Mouse (Mus musculus) c-Kit-negative CD71-positive TER-119-positive erythroid progenitor cells, embryonic 14.5 days (primary cell): ENCODE data around the gene Plpp3.

Experiments
- DNase-seq: peaks from one replicate; pipeline ENCODE4 v3.0.0-alpha.2; 2013; ENCODE audit warnings: low read depth, low spot score

Gene Plpp3

DNA sequence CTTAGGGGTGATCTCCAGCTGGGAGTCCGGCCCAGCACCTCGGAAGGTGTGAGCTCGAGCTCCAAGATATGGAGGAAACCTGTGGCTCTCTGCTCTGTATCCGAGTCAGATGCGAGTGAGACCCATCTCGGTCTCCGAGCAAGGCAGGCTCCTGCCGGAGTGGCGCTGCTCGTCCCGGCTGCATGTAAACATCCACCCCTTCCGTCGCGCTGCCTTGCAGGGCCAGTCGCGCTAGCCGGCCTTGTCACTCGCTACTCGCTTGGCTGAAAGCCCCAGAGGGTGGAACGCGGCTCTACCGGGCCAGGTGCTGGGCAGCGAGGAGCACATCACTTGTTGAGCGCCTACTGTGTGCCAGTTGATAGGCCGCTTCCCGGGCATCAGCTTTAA lies 1.0 kb downstream of the Plpp3 start:
- DNase-seq = no peak

DNA sequence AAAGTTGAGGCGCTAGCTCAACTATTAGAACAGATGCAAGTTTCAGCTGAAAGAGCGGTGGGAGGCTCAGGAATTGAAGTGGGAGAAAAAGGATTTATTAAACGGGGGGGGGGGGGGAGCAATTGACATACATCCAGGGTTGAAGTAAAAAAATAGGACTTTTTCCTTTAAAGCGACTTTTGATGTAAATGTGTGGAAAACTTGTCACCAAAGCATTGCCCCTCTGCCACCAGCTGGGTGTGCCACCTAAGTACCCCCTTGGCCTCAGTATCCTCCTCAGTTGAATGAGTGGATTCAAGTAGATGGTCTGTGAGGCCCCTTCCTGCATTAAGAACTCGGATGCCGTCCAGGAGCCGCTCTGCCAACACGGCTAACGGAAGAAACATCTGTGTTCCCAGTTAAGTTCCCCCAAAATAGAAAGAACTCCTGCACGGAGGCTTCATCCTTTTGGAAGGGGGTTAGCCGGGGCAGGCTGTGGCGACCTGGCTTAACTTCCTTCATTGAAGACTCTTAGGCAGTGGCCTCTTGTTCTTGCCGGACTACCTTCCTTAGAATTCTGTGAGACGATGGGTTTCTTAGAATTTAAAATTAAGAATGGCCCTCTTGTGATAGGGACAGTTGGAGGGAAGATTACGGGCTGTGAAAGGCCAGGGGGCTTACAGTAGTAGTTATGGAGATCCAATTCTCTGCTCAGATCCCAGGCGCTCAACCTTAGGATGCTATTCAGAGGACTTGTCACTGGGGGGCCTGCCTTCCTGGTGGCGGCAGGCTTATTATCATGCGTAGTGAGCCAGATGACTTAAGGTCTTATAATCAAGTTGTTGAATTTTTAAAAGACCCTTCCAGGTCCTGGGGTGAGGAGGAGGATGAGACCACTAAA lies 1.7 kb downstream of the Plpp3 start:
- no peak for DNase-seq

GRCm38 (mm10) chr4:105159531-105159870 lies 2.4 kb downstream of the Plpp3 start:
- no peak for DNase-seq

DNA sequence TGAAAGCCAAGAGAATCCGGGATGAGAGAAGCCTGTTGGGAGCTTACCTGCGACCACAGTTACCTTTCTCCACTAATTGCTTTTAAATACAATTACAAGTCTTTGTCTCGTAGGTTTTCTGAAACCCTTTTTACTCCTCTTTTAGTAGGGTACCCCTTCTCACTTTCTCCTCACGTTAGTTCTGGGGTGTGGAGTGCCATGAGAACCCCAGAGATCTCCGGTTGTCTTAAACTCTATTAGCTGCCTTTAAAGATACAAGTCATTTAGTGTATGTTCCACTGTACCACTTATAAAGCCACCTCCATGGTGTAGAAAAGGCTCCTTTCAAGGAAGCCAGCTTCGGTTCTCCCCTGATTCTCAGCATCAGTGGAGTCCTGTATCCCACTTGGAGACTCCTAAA lies 3.3 kb downstream of the Plpp3 start:
- DNase-seq = no peak

DNA sequence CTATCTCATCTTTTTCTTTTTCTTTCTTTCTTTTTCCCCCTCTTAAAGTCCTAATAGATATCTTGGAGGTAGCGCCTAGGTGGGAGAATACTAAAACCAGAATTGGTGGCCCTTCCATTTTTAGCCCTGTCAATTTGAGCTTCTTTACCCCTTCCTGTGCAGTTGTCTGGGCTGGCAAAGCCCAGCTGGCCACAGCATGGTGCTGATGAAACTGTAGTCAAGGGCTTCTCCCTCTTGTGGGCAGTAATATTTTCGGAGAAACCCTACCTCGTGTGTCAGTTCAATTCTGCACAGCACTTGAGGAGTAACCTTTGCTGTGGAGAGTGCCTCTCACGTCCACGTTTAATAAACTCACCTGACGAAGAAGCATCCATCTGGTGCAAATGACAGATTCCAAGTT lies 4.9 kb downstream of the Plpp3 start:
- DNase-seq = no peak

- DNase-seq = no peak
These were observed 5.5 kb downstream of the Plpp3 start for GRCm38 (mm10) chr4:105162676-105163075.

GRCm38 (mm10) chr4:105163981-105164411 lies 6.8 kb downstream of the Plpp3 start:
- no peak for DNase-seq

- no peak for DNase-seq
These were observed 7.8 kb downstream of the Plpp3 start for GRCm38 (mm10) chr4:105164952-105165351.

DNA sequence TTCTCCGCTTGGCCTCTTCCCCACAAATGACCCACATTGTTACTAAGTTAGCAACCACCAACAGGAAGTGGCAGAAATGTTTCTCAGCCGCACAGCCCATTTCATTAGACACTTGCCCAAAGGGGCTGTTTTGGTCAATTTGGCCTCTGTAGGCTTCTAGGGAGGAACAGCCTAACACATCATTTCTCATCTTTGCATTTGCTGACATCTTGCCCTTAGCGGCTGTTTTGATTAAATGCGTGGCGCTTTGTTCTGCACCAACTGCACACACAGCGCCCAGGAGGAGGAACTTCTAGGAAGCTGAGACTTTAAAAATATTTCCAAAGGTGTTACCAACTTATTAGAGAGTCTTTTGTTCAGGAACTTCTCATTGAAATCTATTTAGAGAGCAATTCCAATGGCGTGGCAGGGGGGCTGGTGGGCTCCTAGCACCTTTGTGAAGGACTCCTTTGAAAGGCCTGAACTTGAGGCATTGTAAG lies 12.0 kb downstream of the Plpp3 start:
- no peak for DNase-seq

GRCm38 (mm10) chr4:105169826-105170810 lies 13.0 kb downstream of the Plpp3 start:
- no peak for DNase-seq

DNA sequence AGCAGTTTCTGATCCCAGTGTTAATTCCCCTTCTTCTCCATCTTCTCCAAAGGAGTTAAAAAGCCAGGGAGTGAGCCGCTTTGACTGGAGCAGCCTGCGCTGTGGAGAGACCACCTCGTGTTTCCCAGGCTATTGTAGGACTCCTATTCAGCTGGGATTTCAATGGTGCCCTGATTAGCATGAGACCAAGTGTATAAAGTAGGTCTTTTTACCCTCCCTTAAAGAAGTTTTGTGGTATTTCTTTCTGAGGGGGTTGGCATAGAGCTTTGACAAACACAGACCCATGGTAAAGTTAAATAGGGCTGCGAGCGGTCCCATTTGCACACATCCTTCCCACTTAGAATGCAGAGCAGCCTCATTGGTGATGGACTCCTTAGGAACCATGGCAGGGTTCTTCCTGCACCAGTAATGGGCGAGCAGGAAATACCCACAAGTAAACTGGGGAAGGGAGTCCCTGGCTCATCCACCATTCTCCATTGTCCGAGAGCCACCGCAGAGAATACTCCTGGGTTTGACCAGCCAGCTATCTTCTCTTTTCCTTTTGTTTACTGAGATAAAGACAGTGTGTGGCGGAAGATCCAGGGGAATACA lies 13.8 kb downstream of the Plpp3 start:
- DNase-seq = no peak

- no peak for DNase-seq
These were observed 14.3 kb downstream of the Plpp3 start for GRCm38 (mm10) chr4:105171432-105171831.

DNA sequence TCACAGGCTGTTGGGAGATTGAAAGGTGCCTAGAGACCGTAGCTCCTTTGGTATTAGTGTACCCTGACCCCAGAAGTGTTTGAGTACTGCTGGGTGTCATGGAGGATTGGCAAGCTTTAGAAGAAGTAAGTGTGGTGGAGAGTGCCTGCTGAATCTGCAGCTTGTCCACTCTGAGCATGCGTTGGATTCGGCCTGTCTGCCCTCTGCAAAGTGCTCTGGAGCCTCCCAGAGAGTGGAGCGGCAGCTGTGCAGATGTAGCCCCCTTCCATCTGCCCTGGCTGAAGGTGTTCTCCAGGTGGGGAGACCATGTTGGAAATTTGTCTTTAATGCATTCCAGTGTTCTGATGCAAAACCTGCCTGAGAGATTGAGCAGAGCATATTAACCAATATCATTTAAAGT lies 17.6 kb downstream of the Plpp3 start:
- DNase-seq = no peak

- DNase-seq = no peak
These were observed 18.3 kb downstream of the Plpp3 start for GRCm38 (mm10) chr4:105175255-105176035.

DNA sequence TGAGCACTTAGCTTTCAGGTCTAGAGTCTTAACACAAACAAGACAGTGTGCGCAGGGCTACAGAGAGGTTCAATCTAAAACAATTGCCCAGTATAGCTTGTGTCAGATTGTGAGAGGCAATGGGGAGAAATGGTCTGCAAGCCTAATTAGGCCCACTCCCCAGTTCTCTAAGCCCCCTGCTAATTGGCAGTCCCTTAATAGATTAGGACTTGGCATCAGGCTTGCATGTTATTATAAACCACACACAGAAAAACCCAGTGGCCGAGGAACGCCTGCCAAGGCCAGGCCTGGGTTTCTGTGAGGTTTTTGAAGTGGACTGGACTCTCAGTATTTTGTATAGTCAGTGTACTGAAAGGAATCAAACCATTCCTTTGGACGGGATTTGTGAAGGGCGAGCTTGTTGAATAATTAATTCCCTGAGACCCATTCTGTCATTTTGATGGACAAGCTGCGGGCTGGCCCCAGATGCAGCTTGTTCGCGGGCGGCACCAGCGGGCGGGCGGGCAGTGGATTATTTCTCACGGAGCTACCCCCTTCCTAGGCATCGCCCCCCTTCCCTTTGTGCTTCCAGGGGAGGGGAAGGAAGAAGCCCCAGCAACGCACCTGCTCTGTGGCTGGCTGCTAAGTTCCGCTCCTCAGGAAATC lies 24.0 kb downstream of the Plpp3 start:
- no peak for DNase-seq

GRCm38 (mm10) chr4:105181659-105182167 lies 24.6 kb downstream of the Plpp3 start:
- no peak for DNase-seq

DNA sequence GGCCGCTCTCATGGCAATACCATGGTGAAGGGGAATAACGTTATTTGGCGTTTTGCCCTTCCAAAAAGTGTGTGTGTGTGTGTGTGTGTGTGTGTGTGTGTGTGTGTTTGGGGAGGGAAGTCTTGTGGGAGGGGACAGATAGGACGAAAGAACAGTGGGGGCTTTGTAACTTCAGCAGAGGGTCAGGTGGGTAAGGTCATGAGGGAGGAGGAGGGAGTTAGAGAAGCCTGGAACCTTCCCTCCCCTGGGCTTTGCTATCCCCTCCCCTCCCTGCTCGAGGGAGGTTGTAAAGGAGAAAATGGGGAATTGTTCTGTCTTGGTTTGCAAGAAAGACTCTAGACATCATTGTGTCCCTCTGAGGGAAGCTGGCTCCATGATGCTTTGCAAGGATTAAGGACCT lies 25.1 kb downstream of the Plpp3 start:
- no peak for DNase-seq

GRCm38 (mm10) chr4:105184490-105184889 lies 27.3 kb downstream of the Plpp3 start:
- DNase-seq = no peak

GRCm38 (mm10) chr4:105184924-105185323 lies 27.8 kb downstream of the Plpp3 start:
- DNase-seq = no peak

DNA sequence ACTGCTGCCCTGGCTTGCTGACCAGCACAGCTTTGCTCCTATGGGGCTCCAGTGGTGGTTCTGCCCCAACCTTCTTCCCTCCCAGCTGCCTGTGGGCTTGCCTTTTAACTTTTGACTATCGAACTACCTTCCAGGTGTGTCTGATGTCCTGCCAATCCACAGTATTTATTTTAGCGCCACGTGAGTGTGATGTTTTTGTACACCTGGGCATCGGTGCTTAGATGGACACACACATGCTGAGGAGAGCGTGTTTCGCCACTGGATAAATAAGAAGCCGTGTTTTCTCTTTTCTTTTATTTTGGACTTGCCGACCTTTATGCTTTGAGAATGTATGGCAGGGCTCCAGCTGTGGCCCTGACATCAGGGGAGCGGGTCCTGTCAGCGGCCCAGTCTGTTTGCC lies 29.5 kb downstream of the Plpp3 start:
- no peak for DNase-seq
